Mouse (Mus musculus) yolk sac, embryonic 10.5 days (tissue): ENCODE data around the gene Abhd18.
"Not testable (repeated sequence)": the region's sequence is repeated elsewhere in the genome, so short reads cannot be mapped to it uniquely, and the experiment has no call there.

Source experiments
- DNase-seq: peaks from one replicate; pipeline ENCODE4 v3.0.0-alpha.2; 2017; ENCODE audit warnings: low spot score

The Abhd18 gene

GRCm38 (mm10) chr3:40846957-40847017 lies at the start of gene Abhd18:
Gene Abhd18 (plus strand): TSS chr3:40846970.
- DNase-seq: not testable (repeated sequence)

DNA sequence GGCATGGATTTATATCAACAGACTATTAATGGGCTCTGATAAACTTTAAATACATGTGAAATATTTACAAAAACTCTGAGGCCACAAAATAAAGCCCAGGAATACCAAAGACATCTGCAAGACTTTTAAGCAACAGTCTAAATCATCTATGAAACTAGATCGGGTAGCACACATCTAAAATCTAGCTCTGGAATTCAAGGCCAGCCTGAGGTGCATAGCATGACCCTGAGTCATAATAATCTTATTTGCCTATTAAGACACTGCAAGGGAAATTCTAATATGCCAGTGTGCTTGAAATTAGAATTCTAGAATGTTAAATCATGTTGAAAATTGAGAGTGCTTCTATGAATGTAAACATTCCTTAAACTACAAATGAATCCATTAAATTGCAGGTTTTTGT lies 48.7 kb upstream of the Abhd18 start:
- DNase-seq: no peak

DNA sequence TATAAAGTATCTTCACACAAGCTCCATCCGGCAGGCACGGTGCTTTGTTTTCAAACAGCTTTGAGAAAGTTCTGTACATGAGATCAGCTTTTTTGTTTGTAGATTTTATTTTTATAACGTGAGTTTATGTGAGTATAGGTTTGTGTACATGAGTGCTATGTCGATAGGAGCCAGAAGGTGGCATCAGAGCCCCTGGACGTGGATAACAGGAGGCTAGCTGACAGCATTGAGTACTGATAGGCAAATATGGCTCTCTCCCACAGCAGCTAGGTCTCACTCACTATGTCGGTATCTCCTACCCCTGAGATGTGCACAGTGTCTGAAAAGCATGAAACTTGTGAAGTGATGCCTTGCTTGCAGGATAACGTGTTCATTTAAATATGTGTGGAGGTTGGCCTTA lies 48.3 kb upstream of the Abhd18 start:
- peak; percentile 27 for DNase-seq

DNA sequence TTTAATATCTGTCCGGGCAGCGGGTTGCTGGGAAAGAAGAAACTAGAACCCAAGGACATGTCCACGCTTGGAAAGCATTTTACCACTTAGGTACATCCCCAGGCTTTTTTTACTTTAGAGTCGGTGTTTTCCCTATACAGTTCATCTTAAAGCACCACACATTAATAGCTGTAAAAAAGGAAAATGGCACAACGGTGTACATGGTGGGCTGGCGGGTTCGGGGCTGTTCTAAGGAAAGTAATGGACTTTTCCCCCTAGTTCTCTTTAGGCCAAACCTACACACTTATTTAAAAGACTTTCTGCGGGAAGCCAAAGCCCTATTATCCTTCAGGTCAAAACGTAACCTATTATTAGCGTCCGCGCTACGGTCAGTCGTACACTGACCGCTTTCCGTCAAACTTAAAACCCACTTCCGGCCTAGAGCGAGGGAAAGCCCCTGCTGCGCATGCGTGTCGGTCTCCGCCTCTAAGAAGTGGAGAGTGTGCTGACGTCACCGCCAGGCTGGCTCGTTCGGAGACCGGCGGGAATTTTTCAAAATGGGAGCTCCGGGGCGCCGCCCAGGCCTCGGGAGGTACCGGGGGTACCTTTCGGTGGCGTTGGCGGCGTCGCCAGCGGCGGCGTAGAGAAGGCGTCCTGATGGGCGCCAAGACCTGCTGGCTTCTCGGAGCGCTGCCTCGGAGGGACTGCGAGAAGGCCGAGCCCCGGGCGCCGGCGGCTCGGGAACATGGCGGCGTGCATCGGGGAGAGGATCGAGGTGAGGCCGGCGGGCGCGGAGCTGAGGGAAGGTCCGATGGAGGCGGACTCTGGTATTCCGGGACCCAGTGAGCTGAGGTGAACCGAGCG lies 47.0 kb upstream of the Abhd18 start, which contains the start of gene Plk4:
Gene Plk4 (plus strand): TSS at position 490 of the 843 bp plus-strand sequence.
- DNase-seq: peak; percentile 94

DNA sequence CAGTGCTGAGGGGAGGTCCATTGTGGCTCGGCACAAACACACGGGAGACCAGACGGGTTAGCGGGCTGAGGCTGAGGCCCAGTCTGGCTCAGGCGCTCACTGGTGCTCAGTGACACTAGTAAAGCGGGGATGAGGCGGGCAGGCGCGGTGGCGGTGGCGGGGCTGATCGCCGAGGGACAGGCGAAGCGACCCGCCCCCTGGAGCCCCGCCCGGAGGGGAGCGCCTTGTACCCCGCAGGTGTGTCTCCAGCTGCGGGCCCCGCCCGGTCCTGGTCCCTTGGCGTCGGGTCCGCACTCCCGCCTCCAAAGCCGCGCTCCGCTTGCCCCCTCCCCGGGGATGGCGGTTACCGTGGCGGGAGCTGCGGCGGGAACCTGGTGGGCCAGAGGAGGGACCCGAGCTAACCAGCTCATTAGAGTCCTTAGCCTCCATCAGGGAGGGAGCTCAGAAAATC lies 46.4 kb upstream of the Abhd18 start:
- peak; percentile 80 for DNase-seq

DNA sequence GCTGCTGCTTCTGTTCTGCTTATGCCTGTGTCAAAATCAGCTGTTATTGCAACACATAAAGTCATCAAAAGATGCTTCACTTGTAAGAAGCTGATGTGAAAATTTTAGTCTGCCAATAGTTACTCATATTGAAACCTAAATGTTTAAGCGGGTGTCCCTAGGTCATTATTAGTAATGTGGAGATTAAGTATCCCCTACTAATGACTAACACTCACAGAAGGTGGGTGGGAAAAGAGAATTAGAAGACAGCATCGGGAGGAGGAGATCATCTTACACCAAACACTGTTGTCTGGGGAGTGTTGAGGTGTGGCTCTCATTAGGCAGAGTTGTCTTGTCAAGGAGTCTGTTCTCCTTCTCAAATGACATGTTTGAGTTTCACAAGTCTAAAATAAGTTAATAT lies 39.9 kb upstream of the Abhd18 start:
- no peak for DNase-seq

- DNase-seq: no peak
Measured at GRCm38 (mm10) chr3:40808686-40809085, 38.1 kb upstream of the Abhd18 start.

GRCm38 (mm10) chr3:40809894-40810293 lies 36.9 kb upstream of the Abhd18 start:
- no peak for DNase-seq

GRCm38 (mm10) chr3:40813275-40813674 lies 33.5 kb upstream of the Abhd18 start:
- no peak for DNase-seq

- not testable (repeated sequence) for DNase-seq
Measured at GRCm38 (mm10) chr3:40845521-40845920, 1.2 kb upstream of the Abhd18 start.

DNA sequence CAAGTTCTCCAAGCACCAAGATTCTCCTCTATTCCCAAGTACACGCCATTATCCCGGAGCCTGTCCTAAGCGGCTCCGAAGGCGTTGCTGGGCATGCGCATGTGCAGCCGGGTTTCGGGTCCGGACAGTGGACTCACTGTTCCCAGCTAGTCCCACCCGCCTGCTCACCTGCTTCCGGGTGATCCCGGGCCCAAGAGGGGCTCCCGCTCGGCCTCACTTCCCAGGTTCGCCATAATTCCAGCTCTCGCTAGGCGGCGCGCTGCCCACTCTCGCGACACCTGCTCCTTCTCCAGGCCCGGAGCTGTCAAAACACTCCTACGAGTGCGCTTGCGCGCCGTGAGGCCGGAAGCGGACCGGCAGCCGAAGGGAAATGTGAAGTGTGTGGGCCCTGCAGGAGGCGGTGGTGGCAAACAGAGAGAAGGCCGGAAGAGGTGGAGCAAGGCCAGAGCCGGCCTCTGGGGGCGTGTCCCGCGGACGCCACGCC lies 255 bp upstream of the Abhd18 start, which contains the start of gene Mfsd8:
Gene Mfsd8 (minus strand): TSS at position 414 of the 484 bp plus-strand sequence.
- DNase-seq: peak; percentile 99

- DNase-seq: peak; percentile 72
Measured at GRCm38 (mm10) chr3:40847018-40847417, 248 bp downstream of the Abhd18 start.

DNA sequence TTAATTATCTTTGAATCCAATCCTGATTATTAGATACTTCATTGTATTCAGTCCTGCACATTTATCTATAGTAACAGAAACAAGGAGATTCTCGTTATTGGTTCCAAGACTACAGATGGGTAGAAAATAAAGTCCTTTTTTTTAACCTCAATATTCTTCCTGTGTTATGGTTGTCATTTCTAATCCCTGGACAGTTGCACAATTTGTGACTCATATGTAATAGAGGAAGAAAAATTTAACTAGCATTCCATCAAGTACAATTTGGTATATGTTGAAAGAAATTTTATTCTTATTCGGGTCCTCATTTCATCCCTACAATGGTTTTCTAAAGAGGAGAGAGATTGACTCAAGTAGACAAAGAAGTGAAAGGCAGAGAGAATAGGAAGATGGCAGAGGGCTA lies 1.2 kb downstream of the Abhd18 start:
- DNase-seq: not testable (repeated sequence)

DNA sequence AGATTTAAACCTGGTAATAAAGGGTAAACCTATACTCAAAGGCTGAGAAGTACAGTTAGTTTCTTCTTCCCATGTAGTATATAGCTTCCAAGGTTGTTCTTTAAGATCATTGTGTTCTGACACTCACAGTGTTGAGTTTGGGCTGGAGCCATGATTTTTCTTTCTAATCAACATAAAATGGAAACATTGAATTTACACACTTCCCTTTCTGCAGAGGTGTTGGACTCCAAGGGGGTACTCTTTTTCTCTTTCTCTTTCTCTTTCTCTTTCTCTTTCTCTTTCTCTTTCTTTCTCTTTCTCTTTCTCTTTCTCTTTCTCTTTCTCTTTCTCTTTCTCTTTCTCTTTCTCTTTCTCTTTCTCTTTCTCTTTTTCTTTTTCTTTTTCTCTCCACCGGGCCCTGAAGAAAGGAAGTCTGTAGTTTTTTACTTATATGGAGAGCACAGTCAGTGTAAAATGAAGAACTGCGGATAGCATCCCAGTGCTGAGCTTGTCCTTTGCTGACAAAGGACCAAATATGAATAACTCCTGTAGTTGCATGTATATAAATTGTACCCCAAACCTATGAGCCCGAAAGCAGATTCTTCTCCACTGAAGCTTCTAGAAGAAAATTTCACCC lies 6.5 kb downstream of the Abhd18 start:
- DNase-seq: not testable (repeated sequence)

DNA sequence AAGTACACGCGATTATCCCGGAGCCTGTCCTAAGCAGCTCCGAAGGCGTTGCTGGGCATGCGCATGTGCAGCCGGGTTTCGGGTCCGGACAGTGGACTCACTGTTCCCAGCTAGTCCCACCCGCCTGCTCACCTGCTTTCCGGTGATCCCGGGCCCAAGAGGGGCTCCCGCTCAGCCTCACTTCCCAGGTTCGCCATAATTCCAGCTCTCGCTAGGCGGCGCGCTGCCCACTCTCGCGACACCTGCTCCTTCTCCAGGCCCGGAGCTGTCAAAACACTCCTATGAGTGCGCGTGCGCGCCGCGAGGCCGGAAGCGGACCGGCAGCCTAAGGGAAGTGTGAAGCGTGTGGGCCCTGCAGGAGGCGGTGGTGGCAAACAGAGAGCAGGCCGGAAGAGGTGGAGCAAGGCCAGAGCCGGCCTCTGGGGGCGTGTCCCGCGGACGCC lies 47.1 kb downstream of the Abhd18 start:
- DNase-seq: peak; percentile 99

DNA sequence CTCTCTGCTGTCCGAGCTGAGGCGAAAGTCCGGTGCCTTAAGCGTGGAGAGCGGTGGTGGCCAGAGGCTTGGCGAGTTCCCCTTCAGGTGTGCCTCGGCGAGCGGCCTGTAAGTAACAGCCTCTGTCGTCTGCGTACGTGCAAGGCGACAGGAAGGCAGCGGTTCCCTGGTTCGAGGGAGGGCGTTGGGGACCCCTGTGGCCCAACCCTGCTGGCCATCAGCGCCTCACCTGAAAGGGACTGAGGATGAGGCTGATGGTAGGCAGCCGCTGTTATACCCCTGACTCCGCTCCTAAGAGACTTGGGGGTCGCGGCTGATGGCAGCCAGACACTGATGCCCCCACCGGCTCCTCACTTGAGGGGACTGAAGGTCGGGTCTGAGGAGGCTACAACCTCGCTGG lies 47.6 kb downstream of the Abhd18 start:
- peak; percentile 51 for DNase-seq

DNA sequence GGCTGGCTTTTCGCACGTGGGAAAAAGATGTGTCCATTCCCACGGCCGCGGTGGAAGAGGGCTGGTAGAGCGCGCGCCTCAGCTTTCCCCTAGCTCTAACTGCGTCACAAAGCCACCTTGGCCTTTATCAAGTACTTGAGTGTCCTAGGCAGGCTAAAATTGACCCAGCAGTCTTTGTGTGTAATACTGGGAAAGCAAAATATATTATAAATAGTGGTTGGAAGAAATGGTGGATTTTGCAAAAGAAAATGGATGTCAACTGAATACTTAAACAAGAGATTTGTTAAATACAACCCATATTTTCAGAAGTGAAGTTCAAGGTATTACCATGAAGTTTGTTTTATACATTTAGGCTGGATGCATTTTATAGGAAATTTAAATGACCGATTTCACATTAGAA lies 55.7 kb downstream of the Abhd18 start, which contains the start of gene 1700034I23Rik:
Gene 1700034I23Rik (minus strand): TSS at position 101 of the 400 bp plus-strand sequence.
- DNase-seq: not testable (repeated sequence)

- DNase-seq: no peak
Measured at GRCm38 (mm10) chr3:40938189-40938588, 91.4 kb downstream of the Abhd18 start.

DNA sequence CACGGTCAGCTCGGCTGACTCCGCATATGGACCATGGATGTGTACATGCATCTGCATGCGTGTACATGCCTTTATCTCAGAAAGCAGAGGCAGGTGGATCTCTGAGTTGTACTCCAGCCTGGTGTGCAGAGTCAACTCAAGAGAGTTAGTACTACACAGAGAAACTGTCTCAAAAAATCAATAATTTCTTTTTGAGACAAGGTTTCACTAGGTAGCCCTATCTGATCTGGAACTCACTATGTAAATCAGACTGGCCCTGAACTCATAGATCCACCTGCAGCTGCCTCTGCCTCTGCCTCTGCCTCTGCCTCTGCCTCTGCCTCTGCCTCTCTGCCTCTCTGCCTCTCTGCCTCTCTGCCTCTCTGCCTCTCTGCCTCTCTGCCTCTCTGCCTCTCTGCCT lies 91.8 kb downstream of the Abhd18 start:
- DNase-seq: no peak

DNA sequence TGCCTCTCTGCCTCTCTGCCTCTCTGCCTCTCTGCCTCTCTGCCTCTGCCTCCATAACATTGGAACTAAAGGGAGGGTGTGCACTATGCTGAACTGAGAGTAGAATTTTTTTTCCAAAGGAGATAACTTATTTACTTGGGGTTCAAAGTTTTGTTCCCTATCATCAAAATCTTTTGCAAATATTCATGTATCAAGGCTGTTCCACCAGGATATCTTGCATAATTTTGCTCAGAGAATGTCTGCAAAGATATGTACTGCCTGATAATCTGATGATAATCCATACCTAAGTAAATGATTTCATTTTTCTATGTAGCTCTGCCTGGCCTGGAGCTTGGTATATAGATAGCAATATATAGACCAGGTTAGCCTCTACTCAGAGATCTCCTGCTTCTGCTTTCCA lies 92.2 kb downstream of the Abhd18 start:
- no peak for DNase-seq

DNA sequence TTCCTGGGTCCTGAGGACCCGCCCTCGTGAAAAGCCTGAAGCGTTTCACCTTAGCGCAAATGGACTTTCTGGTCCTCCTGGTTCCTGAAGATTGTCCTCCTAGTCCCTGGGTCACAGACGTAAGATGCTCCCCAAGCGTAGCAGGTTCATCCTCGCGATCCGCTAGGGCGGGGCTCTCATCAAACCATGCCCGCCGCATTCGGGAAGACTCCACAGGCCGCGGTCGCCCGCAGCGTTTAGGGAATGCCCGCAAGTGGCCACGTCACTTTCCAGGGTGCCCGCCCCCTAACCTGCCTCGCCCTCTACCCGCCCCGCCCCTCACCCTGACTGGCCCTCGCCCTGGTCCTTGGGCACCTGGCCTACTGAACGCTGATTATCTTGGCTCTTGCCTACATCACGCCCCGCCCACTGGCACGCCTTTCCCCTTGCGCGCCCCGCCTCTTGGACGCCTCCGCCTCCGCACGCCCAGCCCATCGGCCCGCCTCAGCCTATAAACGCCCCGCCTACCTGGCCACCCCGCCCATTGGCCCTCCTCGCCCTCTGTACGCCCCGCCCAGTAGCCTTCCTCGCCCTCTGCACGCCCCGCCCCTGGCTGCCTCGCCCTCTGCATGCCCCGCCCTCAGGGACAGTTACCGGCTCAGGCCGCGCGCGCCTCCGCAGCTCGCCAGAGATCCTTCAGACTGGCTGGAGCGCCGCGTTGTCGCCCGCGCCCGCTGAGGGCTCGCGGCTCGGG lies 102.6 kb downstream of the Abhd18 start, which contains the start of gene Larp1b:
Gene Larp1b (plus strand): TSS at position 659 of the 733 bp plus-strand sequence.
- peak; percentile 100 for DNase-seq

DNA sequence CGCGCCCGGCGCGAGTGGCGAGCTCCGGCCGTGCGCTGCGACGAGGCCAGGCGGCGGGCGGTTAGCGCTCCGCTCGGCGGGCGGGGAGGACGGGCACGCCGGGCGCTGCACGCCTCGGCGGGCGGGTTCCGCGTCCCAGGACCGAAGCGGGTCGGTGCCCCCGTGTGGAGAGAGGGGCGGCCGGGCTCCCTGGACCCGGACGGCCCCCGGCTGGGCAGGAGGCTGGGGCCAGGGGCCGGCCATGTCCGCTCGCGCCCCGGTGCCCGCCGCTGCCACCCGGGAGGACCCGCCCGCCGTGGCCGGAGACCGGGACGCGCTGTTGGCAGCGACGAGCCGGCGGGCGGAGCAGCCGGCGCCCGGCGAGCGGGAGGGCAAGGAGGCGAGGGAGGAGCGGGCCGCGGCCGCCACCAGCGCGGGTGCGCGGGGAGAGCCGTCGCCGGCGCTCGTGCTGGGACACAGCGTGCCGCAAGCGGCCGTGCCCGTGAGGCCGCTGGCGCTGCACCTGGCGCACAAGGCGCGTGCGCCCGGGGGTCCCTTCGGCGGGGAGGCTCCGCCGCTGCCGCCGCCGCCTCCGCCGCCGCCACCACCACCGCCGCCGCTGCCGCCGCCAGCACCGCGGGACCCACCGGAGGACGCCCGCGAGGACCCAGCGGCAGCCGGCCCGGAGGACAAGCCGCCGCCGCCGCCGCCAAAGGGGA lies 103.3 kb downstream of the Abhd18 start:
- DNase-seq: no peak
